Mouse (Mus musculus) embryonic fibroblast, embryonic 13.5 days (primary cell): ENCODE measurements around the gene Il12a. TPM values are rescaled to one million over a fixed set of nuclear protein-coding genes. Genes with fewer than 3 reads are reported as not detected.
"Not testable (repeated sequence)": the region's sequence is repeated elsewhere in the genome, so short reads cannot be mapped to it uniquely, and the experiment has no call there.

Source experiments
- H3K27ac ChIP-seq: 2 replicates; pipeline ENCODE4 v1.5.1; 2012; ENCODE audit warnings: low read length, control low read depth, inconsistent platforms; ENCODE audit not compliant: insufficient read depth
- H3K4me1 ChIP-seq: 2 replicates; pipeline ENCODE4 v1.6.1; 2011; ENCODE audit warnings: low read length; ENCODE audit not compliant: control insufficient read depth, insufficient read depth
- H3K4me3 ChIP-seq: 2 replicates; pipeline ENCODE4 v1.5.1; 2011; ENCODE audit warnings: mild to moderate bottlenecking, control low read depth, low read length; ENCODE audit not compliant: insufficient read depth
- CTCF ChIP-seq: IDR thresholded peaks from 2 replicates; pipeline ENCODE4 v1.5.1; 2011; ENCODE audit warnings: mild to moderate bottlenecking, control low read depth, low read length, moderate library complexity, borderline replicate concordance; ENCODE audit not compliant: insufficient read depth
- POLR2A ChIP-seq: IDR thresholded peaks from 2 replicates; pipeline ENCODE4 v1.6.1; 2011; ENCODE audit warnings: low read depth, mild to moderate bottlenecking, control low read depth, low read length, moderate library complexity
- polyA plus RNA-seq: library from polyadenylated mRNA; stranded (reverse); fragments of >200 nt; gene quantifications from 2 replicates; pipeline ENCODE4 v1.2.4, GENCODE M21; 2011; ENCODE audit warnings: low read depth; ENCODE audit not compliant: missing spikeins, insufficient read length

Gene Il12a
- polyA plus RNA-seq, 1 experiment = not detected

DNA sequence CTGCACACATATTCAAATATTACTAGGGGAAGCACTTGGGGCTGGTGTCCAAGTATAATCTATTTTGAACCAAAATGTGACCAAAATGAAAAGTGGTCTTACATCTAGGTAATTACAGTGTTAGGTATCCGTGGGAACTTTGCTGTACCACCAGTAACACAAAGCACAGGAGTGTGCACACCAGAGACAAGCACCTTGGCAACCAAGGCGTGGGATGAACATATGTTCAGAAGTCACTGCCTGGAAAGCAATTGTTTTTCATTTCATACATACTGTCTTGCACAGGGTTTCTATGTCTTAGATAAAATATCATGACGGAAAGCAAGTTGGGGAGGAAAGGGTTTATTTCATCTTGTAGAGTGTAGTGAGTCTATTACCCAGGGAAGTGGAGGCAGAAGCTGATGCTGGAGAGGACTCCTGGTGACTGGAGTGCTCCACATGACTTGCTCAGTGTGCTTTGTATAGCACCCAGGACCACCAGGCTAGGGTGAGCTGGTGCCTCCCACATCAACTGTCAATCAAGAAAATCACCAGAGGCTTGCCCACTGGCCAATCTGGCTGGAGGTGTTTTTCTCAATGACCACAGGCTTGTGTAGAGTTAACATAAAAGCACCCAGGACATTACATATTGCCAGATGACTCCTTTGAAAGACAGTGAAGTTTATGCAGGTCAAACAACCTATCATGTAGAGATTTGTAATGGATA, 6.2 kb downstream of the Il12a start:
- TF ChIP-seq CTCF (no peak), POLR2A (no peak)

DNA sequence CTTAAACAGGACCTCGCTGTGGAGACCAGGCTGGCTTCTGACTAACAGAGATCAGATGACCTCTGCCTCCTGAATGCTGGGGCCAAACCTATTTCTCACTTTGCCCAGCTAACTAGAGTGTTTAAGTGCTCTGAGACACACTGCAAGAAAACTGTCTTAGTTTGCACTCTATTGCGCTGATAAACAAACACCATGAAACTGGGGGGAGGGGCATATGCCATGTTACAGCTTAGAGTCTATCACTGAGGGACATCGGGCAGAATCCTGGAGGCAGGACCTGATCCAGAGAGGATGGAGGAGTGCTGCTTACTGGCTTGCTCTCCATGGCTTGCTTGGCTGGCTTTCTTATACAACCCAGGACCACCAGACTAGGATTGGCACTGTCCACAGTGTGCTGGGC, 8.2 kb downstream of the Il12a start:
- Histone ChIP-seq H3K27ac (no peak overlapping the region), H3K4me3 (no peak overlapping the region), H3K4me1 (no peaks in the 10 kb centered on the region)
- no peak for TF ChIP-seq CTCF
- TF ChIP-seq POLR2A = no peak

More for the DNA sequence above, 6.2 kb downstream of the Il12a start:
- no peak overlapping the region for H3K4me3 ChIP-seq
- H3K4me1 ChIP-seq = no peaks in the 10 kb centered on the region
- H3K27ac ChIP-seq = no peak overlapping the region

DNA sequence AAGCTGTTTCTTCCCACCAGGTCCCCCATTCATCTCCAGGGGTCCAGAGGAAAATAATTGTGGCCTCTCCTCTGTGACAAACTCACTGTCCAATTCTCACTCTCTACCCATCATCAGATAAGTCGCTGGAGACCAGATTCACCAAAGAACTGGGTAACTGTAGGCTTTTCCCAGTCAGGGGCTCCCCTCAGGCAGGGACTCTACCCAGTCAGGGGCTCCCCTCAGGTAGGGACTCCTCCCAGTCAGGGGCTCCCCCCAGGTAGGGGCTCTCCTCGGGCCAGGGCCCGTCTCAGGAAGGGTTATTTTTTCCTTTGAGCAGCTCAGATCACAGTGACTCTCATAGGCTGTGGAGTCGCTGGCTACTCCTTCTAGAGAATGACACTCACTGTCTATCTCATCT, 9.6 kb downstream of the Il12a start:
- TF ChIP-seq CTCF (no peak), POLR2A (no peak)
- no peaks in the 10 kb centered on the region for H3K4me1 ChIP-seq
- no peak overlapping the region for H3K4me3 ChIP-seq

DNA sequence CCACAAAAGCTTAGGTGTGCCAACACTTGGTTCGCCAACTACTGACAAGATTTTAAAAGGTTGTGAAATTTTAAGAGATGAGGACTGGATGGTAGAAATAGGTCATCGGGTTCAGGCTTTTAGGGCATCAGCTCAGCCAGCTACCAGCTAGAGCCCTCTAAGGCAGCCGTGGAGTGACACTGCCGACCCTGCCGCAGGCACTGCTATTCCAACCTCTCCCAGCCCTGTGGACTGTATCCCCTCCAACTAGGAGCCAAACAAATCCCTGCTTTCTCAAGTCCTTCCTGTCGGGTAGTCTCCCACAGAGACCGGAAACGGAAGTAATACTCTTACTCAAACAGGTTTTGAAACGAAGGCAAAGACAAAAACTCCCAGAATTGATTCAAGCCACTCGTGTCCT, 15.9 kb downstream of the Il12a start:
- Histone ChIP-seq H3K4me1 (no peaks in the 10 kb centered on the region), H3K27ac (no peak overlapping the region), H3K4me3 (no peak overlapping the region)
- TF ChIP-seq POLR2A (no peak), CTCF (no peak)

More for the DNA sequence above, 9.6 kb downstream of the Il12a start:
- no peak overlapping the region for H3K27ac ChIP-seq

DNA sequence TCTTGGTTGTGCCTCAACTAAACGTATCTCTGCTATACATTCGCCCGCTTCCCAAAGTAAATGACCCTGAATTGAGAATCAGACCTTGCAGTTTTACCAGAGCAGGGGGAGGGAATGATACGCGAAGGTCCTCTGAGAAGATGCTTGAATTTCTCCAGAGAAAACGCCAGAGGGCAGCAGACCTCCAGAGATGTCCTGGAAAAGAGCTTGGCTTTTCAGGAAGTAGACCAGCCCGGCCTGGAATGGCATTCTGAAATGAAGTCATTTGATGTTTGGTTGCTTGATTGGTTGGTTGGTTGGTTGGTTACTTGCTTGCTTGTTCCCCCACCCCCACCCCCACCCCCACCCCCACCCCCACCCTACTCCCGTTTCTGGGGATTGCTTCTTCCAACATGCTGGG, 17.8 kb downstream of the Il12a start:
- no peak overlapping the region for H3K4me3 ChIP-seq
- no peak overlapping the region for H3K27ac ChIP-seq
- TF ChIP-seq CTCF = no peak
- no peak for TF ChIP-seq POLR2A
- no peaks in the 10 kb centered on the region for H3K4me1 ChIP-seq

DNA sequence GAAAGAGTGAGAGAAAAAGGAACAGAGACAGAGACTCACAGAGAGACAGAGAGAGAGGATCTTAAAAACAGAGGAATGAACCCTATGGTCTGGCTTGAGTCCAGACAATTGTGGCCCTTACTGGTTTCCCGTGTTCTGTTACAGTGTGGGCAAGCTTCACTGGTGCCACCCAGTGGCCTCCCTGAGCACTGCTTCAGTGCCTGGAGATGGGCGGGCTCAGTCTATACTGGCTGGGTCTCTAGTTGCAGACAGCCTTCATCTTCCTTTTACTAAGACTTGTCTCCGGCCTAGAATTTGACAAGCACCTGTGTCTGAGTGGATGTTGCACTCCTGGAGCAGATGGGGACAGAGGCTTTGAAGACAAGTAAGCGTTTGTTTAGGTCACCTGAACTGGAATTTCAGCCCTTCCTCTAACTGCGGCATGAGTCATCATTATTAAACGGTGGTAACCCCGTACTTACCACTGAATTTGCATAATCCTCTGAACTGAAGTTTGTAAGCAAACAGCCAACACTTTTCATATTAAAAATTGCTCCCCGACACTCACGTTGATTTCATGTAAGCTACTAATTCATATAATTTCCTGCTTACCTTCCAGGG, 18.9 kb downstream of the Il12a start:
- no peaks in the 10 kb centered on the region for H3K4me1 ChIP-seq
- no peak overlapping the region for H3K27ac ChIP-seq
- peak; percentile 85; the same call in 1 of the 2 replicates for TF ChIP-seq CTCF
- no peak for TF ChIP-seq POLR2A
- no peak overlapping the region for H3K4me3 ChIP-seq

DNA sequence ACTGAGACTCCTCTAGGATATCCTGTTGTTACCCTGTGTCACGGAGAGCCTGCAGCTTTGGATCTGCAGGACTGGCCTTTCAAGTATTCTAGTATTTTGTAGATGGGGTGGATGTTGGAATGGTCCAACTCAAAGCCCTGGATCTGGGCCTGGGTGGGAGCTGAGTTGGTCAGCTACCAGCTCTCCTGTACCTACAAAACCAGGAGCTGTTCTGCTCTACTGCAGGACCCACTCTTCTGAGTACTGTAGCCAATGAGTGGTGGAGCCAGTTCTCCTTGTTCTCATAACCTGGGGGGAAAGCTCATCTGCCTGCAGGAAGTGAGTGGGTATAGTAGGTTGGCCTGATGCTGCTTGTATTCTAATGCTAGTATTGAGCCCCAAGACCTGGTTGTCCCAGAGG, 20.0 kb downstream of the Il12a start:
- TF ChIP-seq CTCF (no peak), POLR2A (no peak)
- no peaks in the 10 kb centered on the region for H3K4me1 ChIP-seq
- no peak overlapping the region for H3K27ac ChIP-seq
- H3K4me3 ChIP-seq = no peak overlapping the region

DNA sequence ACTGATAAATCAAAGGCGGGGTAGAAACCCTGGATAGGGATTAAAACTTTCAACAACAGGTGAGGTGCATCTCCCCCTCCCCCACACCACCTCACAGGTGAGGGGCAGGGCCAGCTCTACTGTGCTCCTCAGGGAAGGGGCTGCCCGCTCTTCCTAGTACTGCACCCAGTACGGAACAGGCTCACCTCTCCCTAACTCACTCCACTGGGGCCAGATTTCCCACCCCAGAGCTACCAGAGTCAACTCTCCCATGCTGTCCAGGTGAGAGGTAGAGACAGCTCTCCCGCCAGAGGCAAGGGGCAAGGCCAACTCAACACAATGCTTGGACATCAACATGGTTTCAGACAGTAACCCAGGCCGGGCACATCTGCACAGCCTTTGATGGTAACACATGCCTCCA, 21.1 kb downstream of the Il12a start:
- H3K27ac ChIP-seq = no peak overlapping the region
- TF ChIP-seq POLR2A (no peak), CTCF (no peak)

DNA sequence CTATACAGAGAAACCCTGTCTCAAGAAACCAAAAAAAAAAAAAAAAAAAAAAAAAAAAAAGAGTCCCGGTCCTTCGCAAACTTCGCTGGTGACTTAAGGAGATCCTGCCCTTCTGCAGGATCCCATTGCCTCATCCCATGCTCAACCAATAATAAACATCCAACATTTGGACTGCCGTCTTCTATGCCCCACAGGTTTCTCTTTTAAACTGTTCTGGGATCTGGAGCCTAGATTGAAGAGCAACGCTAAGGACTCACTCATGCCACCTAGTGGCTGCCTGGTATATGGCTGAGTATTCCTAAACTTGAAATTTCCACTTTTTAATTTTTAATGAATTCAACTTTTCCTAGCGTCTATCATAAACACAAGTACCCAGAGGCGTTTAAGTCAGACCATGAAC, 23.1 kb downstream of the Il12a start:
- Histone ChIP-seq H3K4me3 (no peak overlapping the region), H3K27ac (no peak overlapping the region), H3K4me1 (no peaks in the 10 kb centered on the region)
- TF ChIP-seq CTCF (no peak), POLR2A (no peak)

More for the DNA sequence above, 21.1 kb downstream of the Il12a start:
- Histone ChIP-seq H3K4me1 (no peaks in the 10 kb centered on the region), H3K4me3 (no peak overlapping the region)

DNA sequence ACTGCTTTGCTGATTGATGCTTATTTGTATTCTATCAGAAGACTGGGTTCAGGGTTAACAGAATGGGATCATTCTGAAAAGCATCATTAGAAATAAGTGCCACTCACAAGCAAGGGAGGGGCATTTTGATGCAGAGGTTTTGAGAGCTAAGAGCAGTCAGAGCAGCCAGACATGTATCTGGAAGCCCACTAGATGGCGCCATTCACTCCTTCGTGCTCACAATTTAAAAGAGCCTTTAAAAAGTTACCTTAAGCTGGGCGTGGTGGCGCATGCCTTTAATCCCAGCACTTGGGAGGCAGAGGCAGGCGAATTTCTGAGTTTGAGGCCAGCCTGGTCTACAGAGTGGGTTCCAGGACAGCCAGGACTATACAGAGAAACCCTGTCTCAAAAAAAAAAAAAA, 26.9 kb downstream of the Il12a start:
- H3K4me1 ChIP-seq, H3K4me3 ChIP-seq, H3K27ac ChIP-seq: not testable (repeated sequence)
- TF ChIP-seq CTCF = peak; percentile 27; the same call in 1 of the 2 replicates
